Mouse (Mus musculus): ENCODE measurements around the gene Pkn3.
"Not testable (repeated sequence)": the region's sequence is repeated elsewhere in the genome, so short reads cannot be mapped to it uniquely, and the experiment has no call there.

The Pkn3 gene

DNA sequence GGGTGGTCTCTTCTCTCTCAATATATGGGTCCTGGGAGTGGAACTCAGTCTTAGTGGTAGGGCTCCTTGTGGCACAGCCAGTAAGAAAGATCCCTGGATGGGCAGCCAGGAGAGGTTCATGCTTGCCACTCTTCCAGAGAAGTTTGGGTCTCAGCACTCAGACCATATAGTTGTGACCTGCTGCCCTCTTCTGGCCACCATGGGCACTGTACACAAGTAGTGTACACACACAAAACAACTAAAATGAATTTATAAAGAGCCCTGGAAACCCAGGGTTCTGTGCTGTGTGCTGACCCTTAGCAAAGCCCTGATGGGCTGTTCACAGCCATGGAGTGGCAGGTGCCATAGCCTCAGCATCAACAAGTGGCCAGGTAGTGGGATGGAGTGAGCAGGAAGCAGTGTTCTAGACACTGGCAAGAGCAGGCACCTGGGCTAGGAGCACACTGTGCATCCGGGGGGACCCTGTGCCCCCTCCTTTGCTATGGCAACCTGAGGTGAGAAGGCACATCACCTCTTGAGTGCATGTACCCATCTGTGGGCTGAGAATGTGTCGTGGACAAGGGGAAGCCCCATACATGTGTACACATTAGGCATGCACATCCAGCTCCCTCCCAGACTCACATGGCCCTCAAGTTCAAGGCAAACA, 18.5 kb downstream of the Pkn3 start:
- DNase-seq (ENCODE audit: low spot score), result peak; percentile 51

DNA sequence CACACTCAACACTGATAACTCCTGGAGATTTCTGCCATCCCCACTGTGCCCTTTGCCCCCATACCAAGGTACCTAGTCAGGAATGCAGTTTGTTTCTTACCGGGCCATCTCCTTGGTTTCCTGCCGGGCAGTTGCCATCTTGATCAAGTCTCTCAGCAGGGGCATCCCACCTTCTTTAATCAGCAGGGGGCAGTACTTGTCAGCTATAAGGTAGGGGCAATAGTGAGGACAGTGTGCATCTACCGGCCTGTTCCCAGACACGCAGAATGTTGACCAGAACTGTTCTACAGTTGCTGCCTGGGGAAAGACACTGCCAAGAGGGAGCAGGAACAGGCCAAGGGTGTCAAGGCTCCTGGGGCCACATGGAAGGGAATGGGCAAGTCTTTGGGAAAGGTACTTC, 22.7 kb downstream of the Pkn3 start:
- DNase-seq (ENCODE audit: low spot score), result no peak

DNA sequence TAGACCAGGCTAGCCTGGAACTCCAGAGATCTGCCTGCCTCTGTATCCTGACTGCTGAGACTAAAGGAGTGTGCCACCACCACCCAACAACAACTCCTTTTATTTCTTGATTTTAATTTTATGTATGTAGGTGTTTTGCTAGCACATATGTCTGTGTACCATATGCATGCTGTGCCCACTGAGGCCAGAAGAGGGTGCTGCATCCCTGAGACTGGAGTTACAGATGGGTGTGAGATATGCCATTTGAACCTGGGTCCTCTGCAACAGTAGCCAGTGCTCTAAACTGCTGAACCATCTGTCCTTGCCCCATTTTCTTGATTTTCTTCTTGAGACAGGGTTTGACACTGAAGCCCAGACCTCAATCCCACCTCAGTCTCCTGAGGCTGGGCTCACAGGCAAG, 28.9 kb downstream of the Pkn3 start:
- DNase-seq (ENCODE audit: low spot score), result peak; percentile 65

DNA sequence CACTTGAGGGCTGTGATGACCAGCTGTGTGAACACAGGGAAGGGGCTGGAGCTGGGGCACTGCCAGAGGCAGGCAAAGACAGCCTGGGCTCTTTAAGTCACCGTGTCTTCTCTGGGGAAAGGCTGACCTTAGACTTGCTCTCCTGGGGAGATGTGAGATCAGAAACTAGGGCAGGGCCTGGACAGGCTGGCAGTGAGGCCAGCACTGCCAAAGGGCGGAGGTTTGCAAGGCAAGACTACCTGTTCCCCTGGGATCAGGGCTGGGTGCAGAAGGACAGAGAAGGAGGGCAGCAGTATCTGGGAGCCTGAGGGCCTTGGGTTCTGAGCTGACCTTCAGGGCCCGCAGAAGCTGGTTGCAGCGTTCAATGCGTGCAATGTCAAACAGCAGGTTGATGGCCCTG, 30.2 kb downstream of the Pkn3 start:
- no peak for DNase-seq (ENCODE audit: low spot score)

DNA sequence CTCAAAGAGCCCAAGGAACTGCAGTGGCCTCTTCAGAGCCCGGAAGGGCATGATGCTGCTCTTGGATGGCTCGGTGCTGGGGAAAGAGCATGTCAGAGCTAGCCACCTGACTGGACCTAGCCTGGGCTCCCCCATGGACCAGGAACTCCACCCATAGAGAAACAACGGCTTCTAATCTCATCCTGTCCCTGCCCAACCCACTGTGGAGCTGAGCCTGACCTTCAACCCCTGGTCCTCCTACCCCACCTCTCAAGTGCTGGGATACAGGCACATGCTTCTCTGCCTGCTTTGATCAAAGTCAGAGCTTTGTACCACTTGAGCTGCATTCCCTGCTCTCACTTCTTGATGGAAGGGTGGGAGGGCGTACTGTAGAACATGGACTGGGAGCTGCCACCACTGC, 30.8 kb downstream of the Pkn3 start:
- DNase-seq (ENCODE audit: low spot score), result no peak

DNA sequence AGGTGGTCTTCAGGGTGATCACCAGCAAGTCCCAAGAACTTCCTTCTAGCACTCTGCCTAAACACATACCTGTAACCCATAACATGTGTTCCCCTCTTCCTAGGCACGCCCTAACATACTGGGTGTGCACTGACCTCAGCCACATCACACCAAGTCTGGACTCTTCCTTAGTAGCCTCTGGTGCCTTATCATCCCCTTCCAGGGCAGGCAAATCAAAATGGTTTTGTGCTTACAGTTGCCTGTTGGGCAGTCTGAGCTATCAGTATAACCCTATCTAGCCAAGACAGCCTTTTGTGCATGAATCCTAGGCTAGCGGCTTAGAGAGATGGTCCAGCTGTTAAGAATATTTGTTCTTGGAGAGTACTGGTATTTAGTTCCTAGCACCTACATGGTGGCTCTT, 34.0 kb downstream of the Pkn3 start:
- no peak for DNase-seq (ENCODE audit: low spot score)

DNA sequence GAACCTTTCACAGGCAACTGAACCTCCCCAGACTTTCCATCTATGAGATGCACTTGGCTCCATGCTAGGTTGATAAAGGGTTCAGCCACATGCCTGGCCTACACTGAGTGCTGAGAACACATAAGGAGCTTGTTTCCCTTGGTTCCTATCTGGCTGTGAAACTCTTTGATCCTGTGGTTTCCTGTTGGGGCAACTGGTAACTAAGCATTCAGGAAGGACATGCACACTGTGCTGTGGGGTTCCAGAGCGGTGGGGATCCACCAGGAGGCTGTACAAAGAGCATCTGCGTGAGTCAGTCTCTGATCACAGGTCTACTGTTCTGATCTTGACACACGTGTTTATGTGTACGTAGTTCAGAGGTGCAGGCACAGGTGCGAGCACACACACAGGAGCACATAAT, 35.1 kb downstream of the Pkn3 start:
- peak; percentile 32 for DNase-seq (ENCODE audit: low spot score)

DNA sequence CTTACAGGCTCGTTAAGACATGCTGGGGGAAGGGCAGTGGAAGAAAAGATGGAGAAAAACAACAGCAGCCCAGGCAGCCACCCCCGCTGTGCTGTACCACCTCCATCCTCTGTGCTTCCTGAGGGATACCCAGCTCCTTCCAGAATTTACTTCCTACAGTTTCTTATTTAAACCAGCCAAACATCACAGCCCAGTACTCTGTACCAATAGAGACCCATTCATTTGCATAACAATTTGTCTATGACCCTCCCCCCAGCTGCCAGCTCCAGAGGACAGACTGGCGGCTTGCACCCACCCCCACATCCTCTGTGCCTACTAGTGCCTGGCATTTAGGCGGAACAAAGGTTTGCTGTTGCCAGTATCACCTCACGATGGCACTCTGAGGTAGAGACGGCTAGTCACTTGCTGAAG, 42.2 kb downstream of the Pkn3 start:
- peak; percentile 79 for DNase-seq (ENCODE audit: low spot score)

DNA sequence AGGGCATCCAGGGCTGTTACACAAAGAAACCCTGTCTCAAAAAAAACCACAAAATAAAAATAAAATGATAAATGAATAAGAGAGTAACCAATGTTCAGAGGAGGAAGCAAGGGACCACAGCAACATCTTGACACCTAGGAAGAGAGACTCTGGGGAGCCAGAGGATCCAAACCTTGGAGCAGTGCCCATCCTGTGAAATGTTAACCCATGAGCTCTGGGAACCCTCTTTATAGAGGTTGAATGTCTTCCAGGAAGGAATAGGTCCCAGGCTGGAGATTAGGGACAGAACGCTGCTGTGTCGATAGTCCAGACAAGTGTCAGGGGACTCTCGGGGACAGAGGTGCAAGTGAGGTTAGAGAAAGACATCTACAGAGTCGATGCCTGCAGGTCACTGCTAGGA, 42.8 kb downstream of the Pkn3 start:
- no peak for DNase-seq (ENCODE audit: low spot score)

DNA sequence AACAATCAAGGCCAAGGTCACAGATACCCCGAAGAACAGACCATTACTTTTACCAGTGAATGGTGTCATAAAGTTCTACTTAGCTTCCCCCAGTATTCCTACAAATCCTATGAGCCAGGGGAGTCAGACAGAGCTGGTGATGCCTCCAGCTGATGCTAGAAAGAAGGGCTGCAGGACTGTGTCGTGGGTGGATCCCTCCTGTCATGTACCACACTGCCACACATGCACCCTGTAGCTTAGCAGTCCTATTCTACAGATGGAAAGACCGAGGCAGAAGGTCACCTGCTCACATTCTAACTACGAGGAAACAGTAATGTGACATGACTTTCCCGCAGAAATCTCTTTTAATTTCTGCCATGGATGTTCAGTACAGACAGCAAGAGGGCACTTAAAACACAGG, 45.3 kb downstream of the Pkn3 start:
- DNase-seq (ENCODE audit: low spot score), result no peak

DNA sequence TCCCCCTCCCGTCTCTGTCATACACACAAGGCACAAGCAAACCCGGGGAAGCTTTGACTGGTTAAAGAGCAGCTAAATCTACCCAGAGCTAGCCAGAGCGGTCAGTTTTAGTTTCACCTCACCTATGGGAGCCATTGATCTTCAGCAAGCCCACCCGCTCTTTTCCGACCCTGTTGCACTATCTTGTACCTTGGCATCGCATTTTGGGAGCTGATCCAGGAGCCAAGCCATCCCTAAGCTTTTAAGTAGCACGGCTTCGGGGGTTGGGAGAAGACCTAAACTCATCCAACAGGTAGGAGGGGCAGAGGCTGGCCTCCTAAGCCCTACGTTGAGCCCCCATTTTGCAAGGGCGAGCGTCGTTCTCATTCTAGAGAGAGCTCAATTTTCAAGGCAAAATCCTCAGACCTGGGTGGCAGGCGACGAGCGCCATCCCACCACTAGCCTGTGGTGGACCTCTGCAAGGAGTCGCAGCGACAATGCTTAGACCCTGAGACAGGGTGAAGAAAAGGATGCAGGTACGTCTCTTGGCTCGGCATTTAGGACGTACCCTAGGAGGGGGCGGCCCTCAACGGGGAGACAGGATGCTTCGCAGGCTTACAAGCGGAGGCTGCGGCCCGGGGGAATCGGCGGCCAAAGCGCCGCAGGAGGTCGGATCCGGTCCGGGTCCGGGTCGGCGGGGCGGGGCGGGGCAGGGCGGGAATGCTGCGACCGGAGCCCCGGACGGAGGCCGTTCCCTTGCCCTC, 46.4 kb downstream of the Pkn3 start:
- DNase-seq (ENCODE audit: low spot score), result no peak

DNA sequence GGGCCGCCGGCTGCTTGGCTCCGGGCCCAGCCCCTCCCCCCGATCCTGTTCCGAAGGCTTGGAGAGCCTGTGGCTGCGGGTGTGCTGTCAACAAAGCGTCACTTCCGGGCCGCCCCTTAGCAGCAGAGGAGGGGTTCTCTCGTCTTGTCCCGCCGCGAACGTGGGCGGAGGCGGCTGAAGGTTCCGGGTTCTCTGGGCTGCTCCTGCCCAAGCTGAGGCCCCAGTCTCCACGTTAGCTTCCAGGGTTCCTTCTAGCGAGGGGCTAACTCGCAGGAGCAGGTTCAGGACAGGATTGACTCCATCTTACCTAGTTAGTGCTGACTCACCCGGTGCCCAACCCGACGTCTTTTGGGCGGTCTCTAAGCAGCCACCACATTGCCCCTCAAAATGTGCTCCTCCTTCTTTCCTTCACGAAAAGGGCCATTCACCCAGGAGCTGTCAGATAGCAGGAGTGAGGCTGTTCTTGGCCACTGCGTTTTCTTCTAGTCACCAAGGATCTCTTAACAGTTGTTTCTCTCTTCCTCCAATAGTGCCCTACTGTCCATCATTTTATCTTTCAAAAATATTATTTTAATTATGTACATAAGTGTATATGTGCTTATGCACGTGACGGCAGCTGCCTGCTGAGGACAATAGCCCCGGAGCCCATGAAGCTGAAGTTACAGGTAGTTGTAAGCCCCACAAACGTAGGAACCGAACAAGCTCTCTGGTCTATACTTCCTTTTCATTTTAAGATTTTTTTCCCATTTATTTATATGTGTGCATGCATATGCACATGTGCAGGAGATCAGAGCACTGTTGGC, 47.2 kb downstream of the Pkn3 start, which contains the start of gene Zer1:
TSS of gene Zer1 (minus strand) at position 114 of the 803 bp plus-strand sequence.
- peak; percentile 94 for DNase-seq (ENCODE audit: low spot score)

DNA sequence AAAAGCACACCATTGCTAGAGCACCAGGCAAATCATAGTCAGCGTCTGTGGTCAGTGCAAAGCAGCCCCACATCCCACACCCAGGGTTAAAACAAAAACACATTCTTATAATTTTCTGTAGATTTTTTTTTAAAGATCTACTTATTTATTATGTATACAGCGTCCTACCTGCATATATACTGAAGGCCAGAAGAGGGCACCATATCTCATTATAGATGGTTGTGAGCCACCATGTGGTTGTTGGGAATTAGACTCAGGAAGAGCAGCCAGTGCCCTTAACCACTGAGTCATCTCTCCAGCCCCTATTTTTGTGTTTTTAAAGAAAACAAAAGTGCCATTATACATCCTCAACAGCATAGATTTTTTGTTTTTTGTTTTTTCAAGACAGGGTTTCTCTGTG, 51.3 kb downstream of the Pkn3 start:
- DNase-seq (ENCODE audit: low spot score), result peak; percentile 60

DNA sequence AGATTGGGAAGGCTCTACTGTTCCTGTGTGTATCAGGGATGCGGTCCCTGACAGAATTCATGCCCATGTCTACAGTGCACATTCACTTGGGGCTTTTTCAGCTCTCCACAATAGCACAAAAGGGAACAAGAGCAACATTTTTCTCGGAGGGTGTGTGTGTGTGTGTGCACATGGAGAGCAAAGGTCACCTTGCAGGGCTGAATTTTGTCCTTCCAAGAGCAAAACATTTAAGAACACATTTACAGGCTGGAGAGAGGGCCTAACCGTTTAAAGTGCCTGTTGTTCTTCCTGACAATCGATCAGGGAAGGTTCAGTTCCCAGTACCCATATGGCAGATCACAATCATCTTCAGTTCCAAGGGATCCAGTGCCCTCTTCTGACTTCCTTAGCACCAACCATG, 52.7 kb downstream of the Pkn3 start:
- DNase-seq (ENCODE audit: low spot score), result no peak

DNA sequence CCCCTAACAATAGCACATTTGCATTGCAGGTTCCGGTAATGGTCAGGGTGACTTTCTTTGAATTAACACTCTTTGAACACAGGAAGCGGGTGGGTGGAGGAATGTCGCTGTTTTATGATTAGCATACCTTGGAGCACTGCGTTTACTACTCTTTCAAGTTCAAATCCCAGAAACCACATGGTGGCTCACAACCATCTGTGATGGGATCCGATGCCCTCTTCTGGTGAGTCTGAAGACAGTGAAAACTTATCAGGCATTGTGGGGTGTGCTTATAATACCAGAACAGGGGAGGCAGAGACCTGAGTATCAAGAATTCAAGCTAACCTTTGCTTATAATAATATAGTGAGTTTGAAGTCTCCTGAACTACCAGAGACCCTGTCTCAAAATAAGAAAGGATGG, 53.8 kb downstream of the Pkn3 start:
- peak; percentile 42 for DNase-seq (ENCODE audit: low spot score)

DNA sequence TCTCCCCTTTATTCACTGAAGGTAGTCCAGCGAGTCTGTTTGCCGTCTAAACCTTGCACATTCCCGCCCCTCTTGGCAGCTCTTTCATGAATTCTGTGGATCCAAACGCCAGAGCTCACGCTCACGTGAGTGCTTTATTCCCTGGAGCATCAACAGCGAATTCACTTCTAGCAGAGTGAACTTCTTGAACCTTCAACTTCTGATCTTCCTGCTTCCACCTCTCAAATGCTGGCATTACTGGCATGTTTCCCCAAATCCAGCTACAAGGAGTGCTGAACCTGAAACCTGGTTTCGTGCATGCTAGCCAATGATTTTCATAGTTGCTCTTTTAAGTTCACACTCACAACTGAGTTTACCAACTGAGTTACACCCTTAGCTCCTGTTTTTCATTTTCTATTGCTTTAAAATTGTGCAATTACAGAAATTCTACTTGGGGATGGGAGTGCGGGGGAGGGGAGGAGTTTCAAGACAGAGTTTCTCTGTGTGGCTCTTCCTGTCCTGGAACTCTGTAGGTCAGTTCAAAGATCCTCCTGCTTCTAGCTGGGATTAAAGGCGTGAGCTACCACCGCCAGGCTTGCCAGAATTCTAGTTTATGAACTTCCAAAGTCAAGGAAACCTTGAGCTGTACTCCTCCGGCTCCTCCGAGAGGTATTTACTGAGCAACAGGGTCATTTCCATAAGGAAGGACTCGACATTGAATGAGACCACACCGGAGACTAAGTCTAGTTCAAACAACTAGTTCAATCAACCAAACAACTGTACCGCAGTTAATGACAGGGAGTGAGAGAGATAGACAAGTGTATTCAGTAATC, 55.5 kb downstream of the Pkn3 start:
- no peak for DNase-seq (ENCODE audit: low spot score)

DNA sequence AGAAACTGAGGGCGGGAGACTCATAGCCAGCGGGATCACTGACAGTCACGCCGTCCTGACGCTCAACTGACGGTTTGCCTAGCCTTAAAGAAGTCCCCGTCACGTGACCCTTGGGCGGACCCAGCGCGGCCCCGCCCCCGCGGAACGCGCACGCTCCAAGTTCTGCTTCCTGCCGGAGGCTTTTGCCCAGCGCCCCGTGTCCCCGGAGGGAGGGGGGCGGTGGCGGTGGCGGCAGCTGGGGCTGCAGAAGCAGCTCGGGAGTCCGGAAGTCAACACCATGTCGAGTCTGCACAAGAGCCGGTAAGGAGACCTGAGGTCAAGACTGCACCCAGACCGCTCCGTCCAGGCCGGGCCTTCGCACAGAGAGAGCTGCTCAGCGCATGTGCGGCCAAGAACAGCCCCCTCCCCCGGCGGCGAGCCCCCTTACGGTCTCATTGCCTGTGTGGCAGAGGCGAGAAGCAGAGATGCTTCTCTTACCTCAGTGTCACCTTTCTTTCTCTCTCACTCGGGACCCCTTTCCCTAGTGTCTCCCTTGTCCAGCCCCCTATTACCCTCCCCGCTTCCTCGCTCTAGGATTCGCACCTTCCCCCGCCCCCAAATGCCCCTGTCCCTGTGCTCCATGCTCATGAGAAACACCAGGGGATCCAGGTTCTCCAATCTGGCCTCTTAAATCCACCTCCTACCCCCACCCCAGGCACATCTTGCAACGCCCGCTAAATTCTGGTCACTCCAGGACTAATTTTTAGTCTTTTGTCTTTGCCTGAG, 56.3 kb downstream of the Pkn3 start, which contains the start of gene Tbc1d13:
TSS of gene Tbc1d13 (plus strand) at position 134 of the 765 bp plus-strand sequence.
- DNase-seq (ENCODE audit: low spot score), result peak; percentile 99

DNA sequence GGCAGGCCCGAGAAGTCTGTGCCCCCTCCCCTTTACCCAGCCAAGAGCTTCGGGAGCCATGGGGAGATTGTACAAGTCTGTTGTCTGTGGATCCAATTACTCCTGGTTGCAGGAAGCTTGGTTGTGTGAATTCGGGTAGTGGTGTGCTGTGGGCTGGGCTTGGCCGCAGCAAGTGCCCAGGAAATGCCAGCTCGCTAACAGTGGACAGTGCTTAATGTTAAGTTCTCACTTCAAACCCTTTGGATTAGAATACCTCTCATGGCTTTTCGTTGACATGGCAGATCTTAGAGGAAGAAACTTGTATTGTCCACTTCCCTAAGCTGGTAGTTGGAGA, 56.9 kb downstream of the Pkn3 start:
- no peak for DNase-seq (ENCODE audit: low spot score)

DNA sequence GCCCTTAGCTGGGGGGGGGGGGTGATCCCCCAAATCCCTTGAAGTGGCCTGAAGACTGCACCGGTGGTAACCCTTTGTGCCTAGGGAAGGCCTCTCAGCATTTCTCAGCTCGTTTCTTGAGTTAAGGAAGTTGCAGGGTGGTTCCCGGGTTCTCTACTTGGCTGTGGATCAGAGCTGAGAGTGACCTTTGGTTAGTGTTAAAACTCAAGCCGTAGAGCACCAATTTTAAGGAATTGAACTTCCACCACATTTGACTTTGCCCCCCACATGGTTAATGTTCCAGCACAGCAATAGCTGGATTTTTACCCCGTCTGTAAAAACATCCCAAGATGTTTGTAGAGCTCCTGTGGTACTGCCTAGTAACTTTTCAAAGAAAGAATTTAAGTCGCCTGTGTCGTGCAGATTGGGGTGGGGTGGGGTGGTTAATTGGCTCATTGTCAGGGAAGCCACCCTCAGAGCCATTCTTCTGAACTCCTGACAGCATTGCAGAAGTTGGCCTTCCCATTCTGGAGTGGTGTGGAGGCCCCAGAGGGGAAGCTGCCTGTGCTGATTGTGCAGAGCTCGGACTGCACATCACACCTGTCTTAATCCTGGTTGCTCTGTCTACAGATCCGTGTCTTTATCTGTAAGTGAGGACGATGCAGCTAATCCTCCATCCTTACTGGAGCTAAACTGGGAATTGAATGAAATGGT, 57.6 kb downstream of the Pkn3 start:
- DNase-seq (ENCODE audit: low spot score), result no peak

DNA sequence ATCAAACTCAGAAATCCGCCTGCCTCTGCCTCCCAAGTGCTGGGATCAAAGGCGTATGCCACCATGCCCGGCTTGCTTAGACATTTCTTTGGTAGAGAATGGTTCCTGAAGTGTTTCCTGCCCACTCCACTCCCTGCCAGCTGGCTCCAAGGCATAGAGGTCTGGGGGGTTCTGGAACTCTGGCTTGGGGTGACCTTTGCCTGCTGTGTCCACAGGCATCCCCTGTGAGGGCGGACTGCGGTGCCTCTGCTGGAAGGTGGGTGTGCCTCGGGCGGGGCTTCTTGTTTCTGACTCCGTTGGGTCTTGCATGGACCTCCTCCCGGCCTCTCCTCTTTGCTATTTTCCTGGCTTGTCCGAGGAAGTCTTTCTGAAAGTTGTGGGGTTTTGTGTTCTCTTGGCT, 59.0 kb downstream of the Pkn3 start:
- no peak for DNase-seq (ENCODE audit: low spot score)

DNA sequence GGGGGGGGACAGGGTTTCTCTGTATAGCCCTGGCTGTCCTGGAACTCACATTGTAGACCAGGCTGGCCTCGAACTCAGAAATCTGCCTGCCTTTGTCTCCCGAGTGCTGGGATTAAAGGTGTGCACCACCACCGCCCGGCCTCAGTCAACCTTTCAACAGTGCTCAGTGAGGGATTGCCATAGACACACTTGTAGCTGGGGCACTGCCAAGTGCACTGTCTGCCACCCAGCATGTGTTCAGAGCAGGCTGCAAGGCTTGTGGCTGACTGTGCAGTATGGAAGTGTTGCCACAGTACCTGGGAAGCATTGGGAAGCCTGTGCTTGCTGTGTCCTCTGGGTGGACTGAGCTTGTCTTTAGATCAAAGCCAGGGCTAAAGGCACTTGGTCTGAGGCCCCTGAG, 62.5 kb downstream of the Pkn3 start:
- DNase-seq (ENCODE audit: low spot score), result not testable (repeated sequence)

Data from T-cell, adult 2 months (primary cell).